Mouse (Mus musculus) common myeloid progenitor, adult 5-6 weeks (primary cell): ENCODE measurements around the gene Zbtb7b. TPM values are rescaled to one million over a fixed set of nuclear protein-coding genes. Genes with fewer than 3 reads are reported as not detected.
"Not testable (repeated sequence)": the region's sequence is repeated elsewhere in the genome, so short reads cannot be mapped to it uniquely, and the experiment has no call there.

Experiments
- ATAC-seq: replicated peaks from 2 replicates; pipeline ENCODE4 v1.8.0; 2016; ENCODE audit warnings: low read depth, mild to moderate bottlenecking, moderate TSS enrichment, inconsistent platforms; ENCODE audit not compliant: poor library complexity, severe bottlenecking
- total RNA-seq: library from RNA; stranded (forward); fragments of 200-1000, 187-1606 nt; gene quantifications from 2 replicates; pipeline ENCODE4 v1.2.3, GENCODE M21; 2017

The Zbtb7b gene
- 5.0 and 5.3 TPM in 2 replicates for total RNA-seq

GRCm38 (mm10) chr3:89394006-89394893 is at the start of gene Zbtb7b:
TSS of gene Zbtb7b (minus strand) at chr3:89394776.
- ATAC-seq, result peak; percentile 62

GRCm38 (mm10) chr3:89440691-89441090 is 46.1 kb upstream of the Zbtb7b start:
- ATAC-seq, result no peak

- peak; percentile 55 for ATAC-seq
These were observed 42.7 kb upstream of the Zbtb7b start for GRCm38 (mm10) chr3:89437269-89437668.

GRCm38 (mm10) chr3:89436176-89437113 is 41.9 kb upstream of the Zbtb7b start, which contains the start of gene Pbxip1:
TSS of gene Pbxip1 (plus strand) at chr3:89436706.
- peak; percentile 75 for ATAC-seq

- ATAC-seq, result no peak
These were observed 40.5 kb upstream of the Zbtb7b start for GRCm38 (mm10) chr3:89435041-89435440.

GRCm38 (mm10) chr3:89434532-89434931 is 40.0 kb upstream of the Zbtb7b start:
- no peak for ATAC-seq

- no peak for ATAC-seq
These were observed 38.0 kb upstream of the Zbtb7b start for GRCm38 (mm10) chr3:89432606-89433005.

GRCm38 (mm10) chr3:89430171-89431159 is 35.9 kb upstream of the Zbtb7b start, which contains the start of gene Pygo2:
TSS of gene Pygo2 (plus strand) at chr3:89430214.
- peak; percentile 97 for ATAC-seq

- not testable (repeated sequence) for ATAC-seq
These were observed 34.4 kb upstream of the Zbtb7b start for GRCm38 (mm10) chr3:89429021-89429420.

- no peak for ATAC-seq
These were observed 31.3 kb upstream of the Zbtb7b start for GRCm38 (mm10) chr3:89425876-89426275.

- no peak for ATAC-seq
These were observed 30.6 kb upstream of the Zbtb7b start for GRCm38 (mm10) chr3:89425141-89425525.

- no peak for ATAC-seq
These were observed 30.0 kb upstream of the Zbtb7b start for GRCm38 (mm10) chr3:89424416-89425140.

- ATAC-seq, result no peak
These were observed 28.1 kb upstream of the Zbtb7b start for GRCm38 (mm10) chr3:89422556-89423205.

GRCm38 (mm10) chr3:89421810-89422473 is 27.4 kb upstream of the Zbtb7b start:
- ATAC-seq, result no peak

- peak; percentile 40 for ATAC-seq
These were observed 26.6 kb upstream of the Zbtb7b start for GRCm38 (mm10) chr3:89421002-89421774.

- no peak for ATAC-seq
These were observed 25.8 kb upstream of the Zbtb7b start for GRCm38 (mm10) chr3:89420421-89420820.

- ATAC-seq, result no peak
These were observed 25.4 kb upstream of the Zbtb7b start for GRCm38 (mm10) chr3:89419981-89420380.
